Mouse (Mus musculus) MEL (cell line): ENCODE results near the gene Acsl5. TPM values are rescaled to one million over a fixed set of nuclear protein-coding genes. Genes with fewer than 3 reads are reported as not detected.

Source experiments
- DNase-seq: peaks from one replicate; pipeline ENCODE4 v3.0.0; 2011; ENCODE audit warnings: low read depth, low spot score
- H3K27ac ChIP-seq: 2 replicates; pipeline ENCODE4 v1.5.1; 2012; ENCODE audit warnings: low read depth, mild to moderate bottlenecking, control low read depth, low read length, moderate library complexity; ENCODE audit not compliant: control insufficient read depth
- H3K27me3 ChIP-seq, 2 experiments: fragments of 150-350 bp in 1 of 2; sonication (generic) in 1 of 2; 2 replicates each; pipeline ENCODE4 v1.6.1; 2012; ENCODE audit warnings: low read length in 2 of 2, mild to moderate bottlenecking in 2 of 2, improper control_type of control experiment in 1 of 2, moderate library complexity in 1 of 2; ENCODE audit not compliant: insufficient read depth in 2 of 2, control insufficient read depth in 1 of 2
- H3K36me3 ChIP-seq, 2 experiments: 2 replicates each; pipeline ENCODE4 v1.6.1; 2012 to 2014; ENCODE audit warnings: low read length in 2 of 2, improper control_type of control experiment in 1 of 2, inconsistent platforms in 1 of 2, mild to moderate bottlenecking in 1 of 2; ENCODE audit not compliant: insufficient read depth in 2 of 2, control insufficient read depth in 1 of 2
- H3K4me1 ChIP-seq, 2 experiments: fragments of 150-350 bp in 1 of 2; sonication (generic) in 1 of 2; 2 replicates each; pipeline ENCODE4 v1.6.1; 2012; ENCODE audit warnings: low read length in 2 of 2, improper control_type of control experiment in 1 of 2, mild to moderate bottlenecking in 1 of 2; ENCODE audit not compliant: insufficient read depth in 2 of 2, control insufficient read depth in 1 of 2
- H3K4me3 ChIP-seq, 2 experiments: fragments of 150-350 bp in 1 of 2; sonication (generic) in 1 of 2; 2 replicates each; pipeline ENCODE4 v1.5.1; 2012; ENCODE audit warnings: low read depth in 2 of 2, low read length in 2 of 2, mild to moderate bottlenecking in 2 of 2, moderate library complexity in 2 of 2, control low read depth in 1 of 2, improper control_type of control experiment in 1 of 2; ENCODE audit not compliant: control insufficient read depth in 1 of 2, insufficient read depth in 1 of 2
- H3K79me2 ChIP-seq: 2 replicates; pipeline ENCODE4 v1.6.1; 2012; ENCODE audit warnings: mild to moderate bottlenecking, low read length, moderate library complexity; ENCODE audit not compliant: control insufficient read depth, poor library complexity, insufficient read depth
- H3K9ac ChIP-seq: 2 replicates; pipeline ENCODE4 v1.6.1; 2012; ENCODE audit warnings: low read depth, mild to moderate bottlenecking, control low read depth, low read length, moderate library complexity; ENCODE audit not compliant: control insufficient read depth, poor library complexity, severe bottlenecking
- H3K9me3 ChIP-seq: fragments of 150-350 bp; sonication (generic); replicated peaks from 2 replicates; pipeline ENCODE4 v1.6.1; 2012; ENCODE audit warnings: mild to moderate bottlenecking, low read length, improper control_type of control experiment, moderate library complexity; ENCODE audit not compliant: insufficient read depth
- CHD2 ChIP-seq: IDR thresholded peaks from 2 replicates; pipeline ENCODE4 v1.6.1; 2011; ENCODE audit warnings: low read length, improper control_type of control experiment
- EP300 ChIP-seq, 2 experiments: IDR thresholded peaks; 2 replicates each; pipeline ENCODE4 v1.6.1; 2011; ENCODE audit warnings: improper control_type of control experiment in 2 of 2, low read length in 2 of 2, low read depth in 1 of 2, mild to moderate bottlenecking in 1 of 2
- ETS1 ChIP-seq: IDR thresholded peaks from 2 replicates; pipeline ENCODE4 v1.6.1; 2012; ENCODE audit warnings: low read depth, mild to moderate bottlenecking, inconsistent platforms, low read length, improper control_type of control experiment, moderate library complexity
- GATA1 ChIP-seq: IDR thresholded peaks from 2 replicates; pipeline ENCODE4 v1.6.1; 2011; ENCODE audit warnings: low read depth, low read length, improper control_type of control experiment
- HCFC1 ChIP-seq: IDR thresholded peaks from 2 replicates; pipeline ENCODE4 v1.6.1; 2012; ENCODE audit warnings: low read depth, mild to moderate bottlenecking, inconsistent platforms, low read length, improper control_type of control experiment, moderate library complexity
- JUND ChIP-seq: IDR thresholded peaks from 2 replicates; pipeline ENCODE4 v1.6.1; 2011; ENCODE audit warnings: low read depth, mild to moderate bottlenecking, improper control_type of control experiment, low read length
- MAX ChIP-seq: IDR thresholded peaks from 2 replicates; pipeline ENCODE4 v1.6.1; 2011; ENCODE audit warnings: low read length, improper control_type of control experiment
- MYB ChIP-seq: IDR thresholded peaks from 2 replicates; pipeline ENCODE4 v1.6.1; 2011; ENCODE audit warnings: mild to moderate bottlenecking, low read depth, low read length, improper control_type of control experiment
- NELFE ChIP-seq: IDR thresholded peaks from 2 replicates; pipeline ENCODE4 v1.6.1; 2011; ENCODE audit warnings: low read depth, low read length, improper control_type of control experiment
- NRF1 ChIP-seq: IDR thresholded peaks from 2 replicates; pipeline ENCODE4 v1.6.1; 2014; ENCODE audit warnings: low read depth, mild to moderate bottlenecking, inconsistent platforms, low read length, improper control_type of control experiment, moderate library complexity; ENCODE audit not compliant: poor library complexity, insufficient read depth, severe bottlenecking
- POLR2A ChIP-seq, 2 experiments: IDR thresholded peaks; 2 replicates each; pipeline ENCODE4 v1.6.1; 2011 to 2012; ENCODE audit warnings: low read length in 2 of 2, mild to moderate bottlenecking in 2 of 2, control low read depth in 1 of 2, improper control_type of control experiment in 1 of 2, low read depth in 1 of 2, moderate library complexity in 1 of 2; ENCODE audit not compliant: control insufficient read depth in 1 of 2, insufficient read depth in 1 of 2, poor library complexity in 1 of 2
- POLR2AphosphoS2 ChIP-seq: IDR thresholded peaks from 2 replicates; pipeline ENCODE4 v1.6.1; 2011; ENCODE audit warnings: low read length, improper control_type of control experiment
- POLR2AphosphoS5 ChIP-seq: IDR thresholded peaks from 2 replicates; pipeline ENCODE4 v1.6.1; 2012; ENCODE audit warnings: low read depth, borderline replicate concordance, mild to moderate bottlenecking, inconsistent platforms, low read length, moderate library complexity, mixed read lengths
- RCOR1 ChIP-seq: IDR thresholded peaks from 2 replicates; pipeline ENCODE4 v1.6.1; 2012; ENCODE audit warnings: low read depth, mild to moderate bottlenecking, inconsistent platforms, low read length, improper control_type of control experiment
- SMC3 ChIP-seq: IDR thresholded peaks from 2 replicates; pipeline ENCODE4 v1.6.1; 2011; ENCODE audit warnings: low read depth, low read length, improper control_type of control experiment
- TAL1 ChIP-seq: IDR thresholded peaks from 2 replicates; pipeline ENCODE4 v1.6.1; 2012; ENCODE audit warnings: mild to moderate bottlenecking, inconsistent platforms, low read length, moderate library complexity, mixed read lengths
- TCF12 ChIP-seq: IDR thresholded peaks from 2 replicates; pipeline ENCODE4 v1.6.1; 2014; ENCODE audit warnings: low read depth, mild to moderate bottlenecking, inconsistent platforms, low read length, improper control_type of control experiment, moderate library complexity
- ZKSCAN1 ChIP-seq: IDR thresholded peaks from 2 replicates; pipeline ENCODE4 v1.6.1; 2012; ENCODE audit warnings: low read depth, mild to moderate bottlenecking, inconsistent platforms, low read length, improper control_type of control experiment, moderate library complexity
- ZNF384 ChIP-seq: IDR thresholded peaks from 2 replicates; pipeline ENCODE4 v1.6.1; 2012; ENCODE audit warnings: low read depth, mild to moderate bottlenecking, inconsistent platforms, low read length, improper control_type of control experiment
- polyA plus RNA-seq, 2 experiments: library from polyadenylated mRNA; stranded (reverse) in 1 of 2; unstranded in 1 of 2; fragments of >175 nt in 1 of 2; fragments of >200 nt in 1 of 2; gene quantifications; 2 replicates each; pipeline versions ENCODE4 v1.2.1 to v1.2.4; 2012; ENCODE audit warnings: low replicate concordance in 2 of 2, low read depth in 1 of 2; ENCODE audit not compliant: insufficient read length in 2 of 2, insufficient read depth in 1 of 2, missing spikeins in 1 of 2
- total RNA-seq: library from RNA; depleted of rRNA; stranded (reverse); fragments of 300-350 nt; gene quantifications from 2 replicates; pipeline ENCODE4 v1.2.3, GENCODE M21; 2012

Gene Acsl5
- total and polyA plus RNA-seq, 3 experiments = 223 to 318 TPM; not detected in 1

GRCm38 (mm10) chr19:55236564-55236963, 15.2 kb upstream of the Acsl5 start:
- no peaks in the 10 kb centered on the region for H3K79me2 ChIP-seq
- H3K4me1 ChIP-seq = no peaks in the 10 kb centered on the region
- no peaks in the 10 kb centered on the region for H3K27me3 ChIP-seq

GRCm38 (mm10) chr19:55239766-55240426, 11.8 kb upstream of the Acsl5 start:
- Histone ChIP-seq H3K4me1 (no peaks in the 10 kb centered on the region), H3K9me3 (no peaks in the 10 kb centered on the region), H3K4me3 (no peak overlapping the region), H3K79me2 (no peaks in the 10 kb centered on the region), H3K9ac (no peak overlapping the region), H3K36me3 (no peaks in the 10 kb centered on the region; a peak in 1 of 4 replicates), H3K27me3 (no peaks in the 10 kb centered on the region), H3K27ac (no peak overlapping the region)
- no peak for TF ChIP-seq NELFE
- no peak for TF ChIP-seq ZNF384
- no peak for TF ChIP-seq MAX
- TF ChIP-seq SMC3 = no peak
- no peak for TF ChIP-seq POLR2A (IDR thresholded peaks at IDR 0.05; ENCODE audit: control insufficient read depth in 1 of 2, insufficient read depth in 1 of 2, low read depth in 1 of 2, low read length in 2 of 2, poor library complexity in 1 of 2)
- no peak for TF ChIP-seq ETS1
- TF ChIP-seq JUND = no peak
- no peak for TF ChIP-seq POLR2AphosphoS5
- no peak for TF ChIP-seq ZKSCAN1
- no peak for TF ChIP-seq NRF1
- no peak for TF ChIP-seq MYB
- TF ChIP-seq EP300 (IDR thresholded peaks at IDR 0.05; ENCODE audit: low read depth in 1 of 2, low read length in 2 of 2) = no peak
- DNase-seq = no peak

More at GRCm38 (mm10) chr19:55236564-55236963, 15.2 kb upstream of the Acsl5 start:
- TF ChIP-seq ZNF384 (no peak), TCF12 (no peak), POLR2AphosphoS2 (no peak), CHD2 (no peak), GATA1 (no peak), MAX (no peak), HCFC1 (no peak), JUND (no peak), TAL1 (no peak), RCOR1 (no peak), POLR2AphosphoS5 (no peak), NELFE (no peak), EP300 (IDR thresholded peaks at IDR 0.05; ENCODE audit: low read depth in 1 of 2, low read length in 2 of 2) (no peak)
- no peaks in the 10 kb centered on the region for H3K9me3 ChIP-seq
- DNase-seq = no peak
- no peak overlapping the region for H3K4me3 ChIP-seq
- no peak overlapping the region for H3K27ac ChIP-seq
- no peaks in the 10 kb centered on the region for H3K36me3 ChIP-seq
- H3K9ac ChIP-seq = no peak overlapping the region
